In the genomic region with DNA sequence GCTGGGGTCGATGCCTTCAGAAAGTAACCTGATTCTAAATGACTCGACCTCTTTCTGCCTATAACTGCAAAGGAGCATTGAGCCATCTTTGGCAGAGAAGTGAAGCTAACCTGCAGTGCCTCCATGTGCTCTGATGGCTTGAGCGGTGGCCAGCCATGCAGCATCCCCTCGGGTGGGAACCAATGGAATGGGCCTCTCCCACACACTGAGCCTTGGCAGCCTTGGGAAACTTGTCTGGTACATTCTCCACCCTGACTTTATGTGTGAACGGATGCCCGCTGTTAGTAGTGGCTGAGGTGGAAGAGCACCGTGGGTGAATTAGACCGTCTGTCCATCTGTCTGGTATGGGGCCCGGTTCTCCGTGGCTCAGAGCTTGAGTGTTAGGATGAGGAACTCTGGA, we compare ENCODE assay signal across 26 mouse cellular contexts. TPM values are rescaled to one million over a fixed set of nuclear protein-coding genes. Genes with fewer than 3 reads are reported as not detected.
A peak's percentile ranks its signal among the peaks of the same experiment; 100 is the strongest.
DNase-seq lines count a peak whose midpoint lies in the region; ATAC-seq and TF ChIP-seq lines count a peak whose summit lies in the region.
"Had no signal": no experiment of that assay in that cellular context is flagged by ENCODE, and none has a peak within 500 bp of the region (broad histone marks: within the 10 kb centered on the region; RNA-seq: fewer than 3 reads in every experiment).

No protein-coding gene starts in this region.

- no peak overlapping the region for H3K9ac ChIP-seq in hindbrain, embryonic 15.5 days
- no peak overlapping the region for H3K9ac ChIP-seq in heart, embryonic 12.5 days
- H3K9ac ChIP-seq: embryonic facial prominence, embryonic 13.5 days; forebrain, embryonic 15.5 days; heart, embryonic 15.5 days; hindbrain, embryonic 12.5 days; liver, embryonic 14.5 days; midbrain, embryonic 15.5 days had no signal

- H3K4me2 ChIP-seq in hindbrain, embryonic 15.5 days, result no peak overlapping the region
- H3K4me2 ChIP-seq in heart, embryonic 12.5 days, result no peak overlapping the region
- H3K4me2 ChIP-seq: embryonic facial prominence, embryonic 13.5 days; forebrain, embryonic 15.5 days; heart, embryonic 15.5 days; hindbrain, embryonic 12.5 days; midbrain, embryonic 15.5 days had no signal

- no peak for ATAC-seq in hindbrain, embryonic 15.5 days (ENCODE audit: low FRiP score, low read depth)
- no peak for ATAC-seq in heart, embryonic 12.5 days (ENCODE audit: insufficient number of reproducible peaks, low FRiP score)
- ATAC-seq: forebrain, embryonic 15.5 days; intestine, embryonic 16.5 days; midbrain, embryonic 15.5 days had no signal

- DNase-seq in hindbrain, embryonic 10.5 days (ENCODE audit: low spot score), result no peak
- peak; percentile 84 for DNase-seq in brain, adult 2 months (ENCODE audit: low read depth, low spot score)
- DNase-seq in cerebellum, adult 2 months, result peak; percentile 69 to 81
- peak; percentile 71 to 84 for DNase-seq in cerebellum, postnatal 14 days
- DNase-seq in testis, postnatal 10 days (ENCODE audit: low spot score), result no peak
- DNase-seq: adrenal gland, adult 8-10 months; kidney, adult 9 months; kidney, postnatal 10 days; liver; lung, adult 2 months; lung, postnatal 14 days; right cerebral cortex, postnatal 25 days; thymus, adult 2 months; thymus, postnatal 36 days had no signal

- peaks cover 27% of the 10 kb centered on the region for H3K4me1 ChIP-seq in hindbrain, embryonic 15.5 days (replicated peaks)
- peaks cover 22% of the 10 kb centered on the region for H3K4me1 ChIP-seq in hindbrain, embryonic 10.5 days (replicated peaks)
- H3K4me1 ChIP-seq in cerebellum, adult 2 months (ENCODE audit: control insufficient read depth, insufficient read depth, low read length), result peaks cover 39% of the 10 kb centered on the region
- 0 out of 2 replicates have a peak, but pooled peaks cover 3% of the 10 kb centered on the region for H3K4me1 ChIP-seq in heart, embryonic 12.5 days (replicated peaks)

- no peak for TF ChIP-seq POLR2A in cerebellum, adult 2 months (IDR thresholded peaks at IDR 0.05; ENCODE audit: borderline replicate concordance, insufficient read depth, low read length)

- no peaks in the 10 kb centered on the region for H3K27me3 ChIP-seq in hindbrain, embryonic 15.5 days
- 0 out of 2 replicates have a peak, but pooled peaks cover 3% of the 10 kb centered on the region for H3K27me3 ChIP-seq in hindbrain, embryonic 10.5 days (ENCODE audit: insufficient read depth, poor library complexity, severe bottlenecking)
- no peaks in the 10 kb centered on the region for H3K27me3 ChIP-seq in cerebellum, adult 2 months (ENCODE audit: control insufficient read depth, insufficient read depth, low read length)
- H3K27me3 ChIP-seq in heart, embryonic 12.5 days (replicated peaks), result no peaks in the 10 kb centered on the region
- H3K27me3 ChIP-seq: embryonic facial prominence, embryonic 13.5 days; forebrain, embryonic 15.5 days; heart, embryonic 15.5 days; hindbrain, embryonic 12.5 days; midbrain, embryonic 15.5 days had no signal

- H3K27ac ChIP-seq in hindbrain, embryonic 15.5 days (replicated peaks), result peak overlapping the region; percentile 25; the same call in 1 of the 2 replicates
- no peak overlapping the region for H3K27ac ChIP-seq in hindbrain, embryonic 10.5 days
- no peak overlapping the region for H3K27ac ChIP-seq in cerebellum, adult 2 months (ENCODE audit: insufficient read depth, low read length)
- H3K27ac ChIP-seq in heart, embryonic 12.5 days (ENCODE audit: poor library complexity, severe bottlenecking), result no peak overlapping the region
- H3K27ac ChIP-seq: embryonic facial prominence, embryonic 13.5 days; forebrain, embryonic 10.5 days; forebrain, embryonic 15.5 days; heart, embryonic 15.5 days; hindbrain, embryonic 12.5 days; liver, embryonic 14.5 days; stomach, postnatal 0 days had no signal

- TF ChIP-seq CTCF in cerebellum, adult 2 months (IDR thresholded peaks at IDR 0.05; ENCODE audit: borderline replicate concordance, insufficient read depth, low read depth, low read length), result no peak

- no peaks in the 10 kb centered on the region for H3K9me3 ChIP-seq in hindbrain, embryonic 15.5 days
- H3K9me3 ChIP-seq in hindbrain, embryonic 10.5 days, result no peaks in the 10 kb centered on the region
- H3K9me3 ChIP-seq in heart, embryonic 12.5 days (replicated peaks), result no peaks in the 10 kb centered on the region
- H3K9me3 ChIP-seq: embryonic facial prominence, embryonic 13.5 days; forebrain, embryonic 10.5 days; forebrain, embryonic 15.5 days; heart, embryonic 15.5 days; hindbrain, embryonic 12.5 days; midbrain, embryonic 15.5 days had no signal

- H3K36me3 ChIP-seq in hindbrain, embryonic 15.5 days, result peaks cover 9% of the 10 kb centered on the region; the same call in 1 of the 2 replicates
- no peaks in the 10 kb centered on the region for H3K36me3 ChIP-seq in hindbrain, embryonic 10.5 days
- H3K36me3 ChIP-seq in heart, embryonic 12.5 days, result no peaks in the 10 kb centered on the region
- H3K36me3 ChIP-seq: embryonic facial prominence, embryonic 13.5 days; forebrain, embryonic 10.5 days; G1E; heart, embryonic 15.5 days; midbrain, embryonic 15.5 days had no signal

- WGBS in hindbrain, embryonic 15.5 days, result 86% methylated on average over 10 of the region's 10 CpGs
- 91% methylated on average over 10 of the region's 10 CpGs for WGBS in hindbrain, embryonic 10.5 days
- 14% methylated on average over 10 of the region's 10 CpGs for WGBS in cerebellum, adult 2 months
- WGBS in heart, embryonic 12.5 days, result 82% methylated on average over 10 of the region's 10 CpGs

- H3K4me3 ChIP-seq in hindbrain, embryonic 15.5 days, result no peak overlapping the region
- no peak overlapping the region for H3K4me3 ChIP-seq in hindbrain, embryonic 10.5 days
- no peak overlapping the region for H3K4me3 ChIP-seq in cerebellum, adult 2 months (replicated peaks; ENCODE audit: insufficient read depth, low read depth, low read length)
- no peak overlapping the region for H3K4me3 ChIP-seq in heart, embryonic 12.5 days
- H3K4me3 ChIP-seq: embryonic facial prominence, embryonic 13.5 days; forebrain, embryonic 10.5 days; forebrain, embryonic 15.5 days; heart, embryonic 15.5 days; hindbrain, embryonic 12.5 days; midbrain, embryonic 15.5 days had no signal

RNA-seq across cellular contexts. Expression of gene Pxdn, which starts 59.4 kb away (rescaled TPM):
- polyA plus RNA-seq in hindbrain, embryonic 15.5 days (2015; fragmentation: Nextera tagmentation; extraction: Ambion mirVana), result 46.9 and 48.6 TPM in 2 replicates
- 71.4 and 78.2 TPM in 2 replicates for polyA plus RNA-seq in hindbrain, embryonic 10.5 days (2016; fragmentation: Nextera tagmentation; extraction: Ambion mirVana)
- polyA plus RNA-seq in cerebellum, adult 2 months (2012; rRNA removed), result 11.9 and 12.1 TPM in 2 replicates
- polyA plus RNA-seq in heart, embryonic 12.5 days (2016; fragmentation: Nextera tagmentation; extraction: Ambion mirVana), result 125 and 131 TPM in 2 replicates
- polyA plus RNA-seq: G1E had no signal

Comparison
In these comparisons a context has a peak if more than half of its experiments do, and no peak if none do; other contexts are left out.
1. DNase-seq: peak in brain, adult 2 months (single experiment), cerebellum, adult 2 months (2 of 2) and cerebellum, postnatal 14 days (2 of 2); none in hindbrain, embryonic 10.5 days (single experiment) and testis, postnatal 10 days (single experiment).